Mouse (Mus musculus): ENCODE results near the gene Fbxo21.

DNA sequence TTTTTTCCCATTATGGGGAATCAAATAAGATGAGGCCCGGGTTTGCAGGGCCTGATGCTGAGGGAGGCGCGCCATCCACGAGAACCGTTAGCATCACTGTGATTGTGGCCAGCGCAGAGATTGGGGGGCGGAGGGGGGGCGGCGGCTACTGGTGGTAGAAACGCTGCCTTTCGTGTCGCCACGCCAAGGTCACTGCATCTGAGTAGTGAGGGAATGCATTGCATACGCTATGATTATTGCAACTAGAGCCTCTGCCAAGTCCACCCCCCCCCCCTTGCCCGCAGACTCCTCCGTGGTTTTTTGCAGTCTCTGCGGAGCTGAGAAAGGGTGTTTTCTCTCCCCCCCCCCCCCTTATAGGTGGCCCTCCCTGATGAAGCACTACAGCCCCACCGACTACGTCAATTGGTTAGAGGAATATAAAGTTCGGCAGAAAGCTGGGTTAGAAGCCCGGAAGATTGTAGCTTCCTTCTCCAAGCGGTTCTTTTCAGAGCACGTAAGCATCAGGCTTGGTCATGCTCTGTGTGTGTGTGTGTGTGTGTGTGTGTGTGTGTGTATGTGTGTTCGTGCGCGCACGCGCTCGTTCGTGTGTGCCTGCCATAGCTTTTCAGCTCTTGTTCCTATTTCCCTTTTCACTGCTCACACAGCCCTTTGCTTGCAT lies 1.1 kb downstream of the Fbxo21 start:
- no peak for TF ChIP-seq CTCF (conservative IDR thresholded peaks at IDR 0.05 in 1 of 2, IDR thresholded peaks at IDR 0.05 in 1 of 2; ENCODE audit: low read depth in 2 of 2, low read length in 2 of 2)
- TF ChIP-seq TCF12 (IDR thresholded peaks at IDR 0.05; ENCODE audit: low read depth, low read length), result no peak
- no peak for TF ChIP-seq EP300 (IDR thresholded peaks at IDR 0.05; ENCODE audit: low read length)
- no peak for TF ChIP-seq POLR2A (IDR thresholded peaks at IDR 0.05; ENCODE audit: low read depth, low read length)
- TF ChIP-seq POLR2AphosphoS2 (IDR thresholded peaks at IDR 0.05; ENCODE audit: low read depth, low read length), result no peak

All from CH12.LX (cell line).